Mouse (Mus musculus): ENCODE data around the gene Disc1.
A peak's percentile ranks its signal among the peaks of the same experiment; 100 is the strongest.

Gene Disc1

DNA sequence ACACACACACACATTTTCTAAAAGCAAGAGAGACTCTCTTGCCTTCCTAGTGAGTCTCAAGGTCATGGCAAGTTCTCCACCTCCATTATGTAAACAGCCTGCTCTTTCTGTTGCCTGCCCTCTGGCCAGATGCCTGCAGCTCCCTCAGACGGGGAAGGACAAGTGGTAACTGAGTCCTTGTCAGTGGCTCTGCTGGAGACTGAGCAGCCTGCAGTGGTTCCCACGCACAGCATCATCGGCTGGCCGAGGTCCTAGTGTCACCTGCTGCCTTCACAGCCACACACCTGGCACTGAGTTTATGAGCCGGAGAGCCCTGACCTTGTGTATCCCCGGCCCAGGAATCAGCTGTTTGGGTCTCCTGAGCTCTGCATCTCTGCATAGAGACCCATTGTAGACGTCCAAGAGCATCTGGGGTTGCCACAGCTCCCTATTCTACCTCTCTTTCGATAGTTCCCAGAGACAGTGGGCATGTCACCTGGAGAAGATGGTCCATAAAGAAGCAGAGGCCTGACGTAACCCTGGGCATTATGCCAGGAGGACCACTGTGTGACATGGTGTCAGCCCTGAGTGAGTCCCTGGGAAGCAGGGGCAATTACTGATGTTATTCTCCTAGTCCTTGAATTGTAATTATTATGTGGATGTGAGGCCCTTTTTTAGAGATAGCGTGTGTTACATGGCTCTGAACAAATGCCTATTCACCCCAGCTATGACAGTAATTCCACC, 169.2 kb downstream of the Disc1 start:
- DNase-seq = peak; percentile 21 to 34

DNA sequence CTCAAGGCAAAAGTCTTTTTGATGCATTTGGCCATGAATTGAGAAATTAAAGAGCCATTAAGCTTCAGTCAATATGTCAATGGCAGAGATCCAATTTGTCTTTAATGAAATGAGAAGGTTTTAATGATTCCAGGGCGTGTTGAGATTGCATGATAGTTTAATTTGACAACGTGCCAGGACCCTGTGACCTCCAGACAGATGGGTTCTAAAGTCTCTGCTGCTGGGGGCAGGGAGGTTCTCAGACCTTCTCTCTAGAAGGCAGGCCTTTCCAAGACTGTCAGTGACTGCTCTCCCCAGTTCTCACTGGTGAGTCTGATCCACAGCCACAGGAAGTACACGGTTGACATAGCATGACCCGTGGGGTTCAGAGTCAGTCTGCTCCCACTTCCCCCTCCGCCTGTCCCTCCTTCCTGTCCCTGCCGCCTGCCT, 170.3 kb downstream of the Disc1 start:
- DNase-seq = peak; percentile 14 to 30

DNA sequence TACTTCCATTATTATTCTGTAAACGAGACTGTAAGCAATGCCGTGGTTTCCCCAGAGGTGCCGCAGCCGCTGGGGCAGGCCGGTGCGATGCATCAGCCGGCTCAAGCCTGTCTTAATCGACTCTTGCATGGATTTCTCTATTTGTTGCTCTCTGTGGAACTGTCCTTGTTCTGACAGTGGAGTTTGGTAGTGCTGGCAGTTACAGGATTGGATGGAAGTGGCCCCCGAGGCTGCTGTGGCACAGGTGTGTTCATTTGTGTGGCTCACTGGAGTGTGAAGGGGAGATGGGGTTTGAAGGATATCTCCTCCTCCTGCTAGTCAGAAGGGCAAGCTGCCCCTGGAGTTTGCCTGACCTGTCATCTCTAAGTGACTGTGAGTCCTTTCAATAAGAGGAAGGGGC, 171.3 kb downstream of the Disc1 start:
- no peak for DNase-seq

DNA sequence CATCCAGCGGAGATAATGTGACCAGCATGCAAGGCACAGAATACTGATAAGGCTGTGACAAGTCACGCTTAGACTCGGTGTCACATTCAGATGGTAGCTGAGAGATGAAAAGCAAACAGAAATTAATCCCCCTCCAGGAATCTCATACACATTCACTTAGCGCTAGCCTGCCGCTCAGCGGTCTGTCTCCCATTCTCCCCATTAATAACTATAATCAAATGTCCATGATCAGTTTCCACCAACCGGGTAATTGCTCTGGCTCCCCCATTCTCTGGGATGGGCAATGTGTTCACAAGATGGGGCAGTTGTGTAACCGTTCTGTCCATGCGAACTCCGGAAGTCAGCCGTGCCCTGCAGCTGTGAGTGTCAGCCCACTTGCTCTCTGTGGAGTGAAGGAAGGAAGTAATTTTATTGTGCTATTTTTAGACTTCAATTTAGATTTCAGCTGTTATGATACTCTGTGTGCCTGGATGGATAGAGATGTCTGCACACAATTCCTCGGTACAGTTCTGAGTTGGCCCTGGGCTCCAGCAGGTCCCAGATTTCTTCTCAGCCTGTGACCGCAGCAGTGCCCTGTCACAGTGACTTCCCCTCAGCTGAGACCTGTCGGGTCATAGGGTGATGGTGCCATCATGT, 173.1 kb downstream of the Disc1 start:
- peak; percentile 57 to 58 for DNase-seq

DNA sequence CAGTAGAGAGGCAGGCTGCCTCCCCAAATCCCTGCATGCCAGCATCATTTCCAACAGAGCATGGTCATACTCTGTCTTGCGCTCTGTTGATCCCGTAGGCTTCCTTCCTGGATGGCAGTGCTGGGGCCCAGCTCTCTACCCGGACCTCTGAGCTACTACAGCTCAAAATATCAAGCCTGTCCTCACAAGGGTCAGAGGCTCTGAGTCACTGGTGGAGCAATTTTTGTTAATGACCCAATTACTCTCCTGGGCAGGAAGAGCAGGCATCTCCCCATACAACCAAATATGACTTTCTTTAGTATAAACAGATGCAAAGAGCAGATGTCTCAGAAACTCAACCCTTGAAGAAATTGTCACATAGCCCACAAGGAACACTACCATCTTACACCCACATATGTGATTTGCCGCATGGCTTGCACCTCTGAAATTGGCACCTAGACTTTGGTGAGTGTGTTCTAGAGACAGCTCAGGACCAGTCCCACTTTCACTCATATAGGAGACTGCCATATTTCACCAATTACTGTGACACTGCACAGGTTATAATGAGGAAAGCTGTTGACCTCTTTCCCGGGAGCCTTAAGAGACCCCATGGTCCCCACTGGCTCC, 176.6 kb downstream of the Disc1 start:
- DNase-seq = no peak

DNA sequence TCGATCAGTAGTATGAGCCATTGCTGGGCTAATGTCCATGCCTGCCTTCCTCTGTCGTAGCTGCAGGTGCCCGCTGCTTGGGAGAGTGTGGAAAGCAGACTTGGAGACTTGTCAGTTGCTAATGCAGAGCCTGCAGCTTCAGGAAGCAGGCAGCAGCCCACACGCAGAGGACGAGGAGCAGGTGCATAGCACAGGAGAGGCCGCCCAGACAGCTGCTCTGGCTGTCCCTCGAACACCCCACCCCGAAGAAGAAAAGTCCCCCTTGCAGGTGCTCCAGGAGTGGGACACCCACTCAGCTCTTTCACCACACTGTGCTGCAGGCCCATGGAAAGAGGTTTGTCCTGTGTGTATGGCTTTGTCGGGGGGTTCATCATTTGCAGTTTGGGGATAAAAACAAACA, 178.7 kb downstream of the Disc1 start:
- no peak for DNase-seq

DNA sequence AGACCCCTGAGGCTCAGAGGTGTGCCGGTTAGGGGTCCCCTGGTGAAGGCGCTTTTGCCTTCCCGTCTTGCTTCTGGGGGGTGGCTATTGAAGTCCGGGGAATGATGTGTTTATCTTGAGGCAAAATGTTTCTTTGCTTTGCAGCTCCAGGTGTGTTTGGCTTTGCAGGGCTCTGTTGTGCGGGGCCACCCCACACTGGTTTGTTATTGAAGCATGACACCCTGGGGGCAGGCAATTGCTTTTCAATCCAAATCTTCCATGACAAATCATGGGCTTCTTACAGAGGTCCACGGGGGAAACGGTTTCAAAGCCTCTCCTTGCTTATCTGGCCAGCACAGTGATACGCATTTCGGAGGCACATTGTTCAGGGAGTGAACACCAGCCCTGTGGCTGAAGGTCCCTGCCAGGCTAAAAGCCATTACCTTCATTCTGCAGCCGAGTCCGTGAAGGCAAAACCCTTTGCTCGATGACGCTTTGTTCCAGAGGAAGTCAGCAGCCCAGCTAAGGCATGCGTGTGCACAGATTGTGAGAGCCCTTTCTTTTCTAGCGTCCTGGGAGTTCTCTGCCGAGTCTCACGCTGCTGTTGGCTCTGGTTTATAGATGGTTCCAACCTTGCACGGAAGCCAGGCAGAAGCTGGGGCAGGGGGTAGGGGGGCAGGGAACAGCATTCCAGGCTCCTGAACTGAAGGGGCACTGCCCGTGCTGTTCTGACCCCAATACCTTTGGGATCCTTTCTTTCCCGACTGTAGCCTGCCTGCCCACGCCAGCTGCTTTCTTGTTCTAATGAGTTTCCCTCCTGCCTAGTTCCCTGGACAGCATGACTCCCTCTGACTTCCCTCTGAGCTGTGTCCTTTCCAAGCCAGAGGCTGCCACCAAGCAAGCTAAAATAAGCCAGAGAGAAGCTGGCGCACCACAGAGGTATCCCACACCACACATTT, 182.2 kb downstream of the Disc1 start:
- DNase-seq = no peak

DNA sequence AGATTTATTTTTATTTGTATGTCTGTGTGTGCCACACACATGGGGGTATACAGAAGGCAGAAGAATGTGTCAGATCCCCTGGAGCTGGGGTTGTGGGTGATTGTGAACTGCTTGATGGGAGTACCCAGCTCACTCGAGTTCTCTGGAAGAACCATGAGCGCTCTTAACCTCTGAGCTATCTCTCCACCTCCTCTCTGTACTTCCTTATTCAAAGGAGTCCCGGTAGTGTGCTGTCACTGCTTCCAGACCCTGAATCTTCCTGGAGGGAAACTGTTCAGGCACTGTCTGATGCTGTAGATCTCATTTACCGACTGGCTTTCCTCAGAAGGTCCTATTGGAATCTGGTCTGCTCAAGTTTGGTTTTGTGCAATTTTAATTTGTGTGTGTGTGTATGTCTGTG, 186.8 kb downstream of the Disc1 start:
- no peak for DNase-seq

DNA sequence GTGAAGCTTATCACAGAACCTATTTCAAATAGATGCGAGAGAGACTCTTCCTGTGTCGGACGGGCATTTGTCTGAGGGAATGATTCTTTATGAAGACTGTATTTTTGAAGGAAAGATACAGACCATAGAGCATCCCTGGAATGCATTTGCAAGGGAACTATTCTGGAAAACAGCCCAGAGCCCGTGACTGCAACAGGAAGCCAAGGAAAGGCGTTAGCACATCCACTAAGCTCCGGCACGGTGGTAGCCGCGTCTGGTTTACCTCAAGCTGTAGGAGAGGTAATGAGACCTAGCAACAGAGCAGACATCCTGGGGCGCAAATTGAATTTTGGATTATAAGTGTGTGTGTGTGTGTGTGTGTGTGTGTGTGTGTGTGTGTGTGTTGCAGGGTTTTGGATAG, 188.4 kb downstream of the Disc1 start:
- no peak for DNase-seq

DNA sequence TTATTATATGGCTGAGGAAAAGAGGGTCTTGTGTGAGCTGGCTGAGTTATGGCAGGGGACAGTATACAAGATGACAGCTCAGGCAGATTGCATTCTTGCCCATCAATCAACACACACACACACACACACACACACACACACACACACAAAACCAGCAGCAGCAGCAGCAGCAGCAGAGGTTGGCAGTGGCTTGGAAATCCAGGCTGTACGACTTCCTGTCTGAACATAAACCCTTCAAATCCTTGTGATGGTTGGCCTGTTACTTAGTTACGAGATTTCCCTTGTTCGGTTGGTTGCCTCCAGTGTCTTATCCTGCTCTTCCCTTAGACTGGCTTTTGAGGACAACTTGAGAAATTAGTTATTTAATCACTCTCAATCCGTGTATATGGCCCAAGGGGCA, 188.9 kb downstream of the Disc1 start:
- DNase-seq = no peak

DNA sequence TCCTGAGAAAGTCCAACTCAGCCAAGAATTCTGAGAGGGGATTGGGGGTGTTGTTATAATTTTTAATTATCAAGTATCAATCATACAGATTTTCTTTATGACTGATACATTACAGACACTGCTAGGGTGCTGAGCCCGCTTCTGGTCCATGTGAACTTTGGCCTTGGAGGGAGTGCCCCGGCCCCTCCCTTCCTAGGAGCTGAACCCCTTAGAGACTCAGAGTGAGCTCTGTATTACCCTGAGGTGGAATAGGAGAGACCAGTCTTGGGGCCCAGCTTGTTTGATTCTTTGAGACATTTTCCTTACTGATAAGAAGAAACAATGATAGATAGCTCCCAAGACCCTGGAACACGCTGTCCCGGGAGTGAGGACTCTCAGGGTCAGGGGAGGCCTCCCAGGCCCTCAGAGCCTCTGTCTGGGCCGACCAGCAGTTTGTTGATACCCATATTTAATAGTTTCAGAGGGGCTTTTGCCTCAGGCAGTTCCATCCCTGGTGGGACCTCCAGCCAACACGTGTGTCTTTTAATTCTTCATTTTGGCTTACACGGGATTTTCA, 192.8 kb downstream of the Disc1 start:
- no peak for DNase-seq

DNA sequence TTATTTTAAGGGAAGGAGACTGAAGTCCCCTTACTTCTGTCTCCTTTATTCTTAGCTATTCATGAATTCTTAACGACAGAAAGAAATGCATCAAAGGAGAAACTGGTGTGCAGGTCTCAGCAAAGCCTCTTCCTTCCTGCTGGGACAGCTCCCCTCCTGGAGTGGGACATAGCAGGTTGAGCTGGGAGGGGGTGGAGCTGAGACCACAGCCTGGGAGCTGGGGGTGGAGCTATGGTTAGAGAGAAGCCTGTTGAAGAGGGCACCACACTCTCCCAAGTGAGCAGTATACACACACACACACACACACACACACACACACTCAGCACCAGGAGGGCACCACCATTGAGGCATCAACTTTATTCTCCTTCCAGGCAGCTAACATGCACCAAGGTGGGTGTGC, 193.4 kb downstream of the Disc1 start:
- no peak for DNase-seq

DNA sequence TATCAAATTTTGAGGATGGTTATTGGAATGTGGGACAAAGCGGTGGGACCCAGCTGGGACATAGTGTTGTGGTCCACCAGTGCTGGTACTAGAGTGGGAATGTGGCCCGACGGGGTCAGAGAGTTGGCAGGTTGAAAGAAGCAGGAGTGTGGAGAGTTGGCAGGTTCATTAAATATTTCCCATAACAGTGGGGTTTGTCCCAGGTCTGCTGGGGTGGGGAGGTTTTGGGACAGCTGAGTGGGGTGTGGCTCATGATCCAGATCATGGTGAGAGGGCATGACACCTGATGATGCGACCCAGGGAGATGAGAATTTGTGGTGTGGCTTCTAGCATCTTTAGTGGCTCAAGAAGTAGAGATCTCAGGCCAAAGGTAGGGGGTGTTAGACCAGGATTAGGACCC, 199.0 kb downstream of the Disc1 start:
- DNase-seq = no peak

DNA sequence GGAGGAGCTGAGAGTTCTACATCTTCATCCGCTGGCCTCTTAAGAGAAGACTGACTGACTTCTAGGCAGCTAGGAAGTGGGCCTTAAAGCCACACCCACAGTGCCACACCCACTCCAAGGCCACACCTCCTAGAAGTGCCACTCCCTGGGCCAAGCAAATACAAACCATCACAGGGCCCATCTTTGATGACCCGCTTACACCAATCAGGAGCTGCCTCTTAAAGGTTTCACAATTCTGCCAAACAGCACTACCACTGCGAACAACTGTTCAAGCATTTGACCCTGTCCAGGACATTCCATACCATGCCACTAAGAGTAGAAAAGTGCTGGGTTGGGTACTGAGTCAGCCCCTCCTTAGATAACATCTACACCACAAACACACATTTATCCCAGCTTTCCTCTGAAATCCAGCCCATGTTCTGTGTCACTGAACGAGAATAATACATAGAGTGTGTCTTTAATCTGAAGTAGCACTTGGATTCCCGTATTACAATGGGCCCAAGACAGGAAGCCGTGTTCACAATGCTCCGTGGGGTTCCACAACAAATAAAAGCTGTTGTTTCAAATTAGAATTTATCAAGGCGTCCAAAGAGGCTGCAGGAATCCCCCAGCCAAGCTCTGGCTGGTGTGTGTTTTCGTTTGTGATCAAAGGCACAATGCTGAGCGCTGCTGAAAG, 199.6 kb downstream of the Disc1 start:
- DNase-seq = peak; percentile 72 to 85

DNA sequence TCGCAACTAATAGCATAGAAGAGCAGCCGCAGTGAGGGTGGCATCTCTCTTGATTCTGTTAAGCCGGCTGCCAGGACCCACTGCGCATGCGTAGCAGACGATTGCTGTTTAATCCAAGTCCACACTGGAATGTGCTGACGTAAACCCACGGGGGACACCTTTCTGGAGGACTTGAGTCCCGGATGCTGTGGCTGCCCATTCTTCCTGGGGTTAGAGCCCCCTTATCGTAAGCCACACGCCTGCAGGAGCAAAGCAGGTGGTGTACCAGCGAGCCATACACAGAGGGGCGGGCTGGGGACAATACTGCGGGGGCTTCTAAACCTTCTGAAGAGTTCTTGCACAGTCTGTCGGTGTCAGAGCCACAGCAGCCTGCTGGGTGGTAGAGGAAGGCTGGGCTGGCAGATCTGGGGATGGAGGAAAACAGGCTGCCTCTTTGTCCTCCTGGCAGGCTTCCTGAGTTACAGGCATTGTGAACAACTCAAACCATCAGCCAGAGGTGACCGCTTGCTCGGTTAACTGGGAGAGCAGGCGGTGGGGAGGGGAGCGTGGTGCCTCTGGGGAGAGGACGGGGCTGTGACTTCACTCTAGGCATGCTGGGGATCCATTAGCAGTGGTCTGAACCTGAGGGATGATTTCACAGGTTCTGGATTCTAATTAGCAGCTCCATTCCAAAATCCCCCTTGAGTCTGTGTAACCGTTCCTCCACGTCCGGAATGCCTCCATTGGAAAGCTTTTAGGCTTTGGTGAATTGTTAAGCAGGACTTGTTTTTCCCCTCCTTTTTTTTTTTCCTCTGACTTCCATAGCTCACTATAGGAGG, 200.4 kb downstream of the Disc1 start:
- DNase-seq = peak; percentile 87 to 91

DNA sequence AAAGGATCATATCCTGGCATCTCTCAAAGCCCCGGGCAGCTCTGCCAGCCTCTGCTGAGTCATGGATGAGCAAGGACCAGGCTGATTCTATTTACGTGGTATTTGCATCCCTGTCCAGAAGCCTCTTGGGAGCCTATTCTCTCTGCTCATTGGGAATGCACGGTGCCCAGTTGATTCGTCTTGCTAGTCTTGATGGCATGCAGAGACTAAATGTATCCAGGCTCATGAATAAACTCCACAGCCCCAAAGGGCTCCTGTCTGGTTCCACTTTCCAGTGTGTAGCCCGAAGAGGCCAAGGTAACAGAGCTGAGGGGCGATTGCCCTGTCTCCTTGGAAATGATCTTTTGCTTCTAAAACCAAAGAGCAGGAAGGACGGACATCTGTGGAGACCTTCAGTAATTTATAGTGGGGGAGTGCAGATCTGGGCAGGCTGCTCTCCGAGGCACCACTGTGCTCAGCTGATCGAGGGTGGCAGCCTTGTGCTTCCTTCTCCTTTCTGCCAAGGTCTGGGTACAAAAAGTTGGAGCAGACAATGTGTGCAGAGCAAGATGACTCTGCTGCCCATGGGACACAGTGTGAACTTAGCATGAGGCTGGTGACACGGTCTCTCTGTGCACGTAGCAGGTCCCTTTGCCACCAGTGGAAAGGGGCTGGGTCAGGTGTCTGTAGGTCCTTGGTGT, 201.2 kb downstream of the Disc1 start:
- DNase-seq = peak in 1 of 2 experiments; percentile 13

DNA sequence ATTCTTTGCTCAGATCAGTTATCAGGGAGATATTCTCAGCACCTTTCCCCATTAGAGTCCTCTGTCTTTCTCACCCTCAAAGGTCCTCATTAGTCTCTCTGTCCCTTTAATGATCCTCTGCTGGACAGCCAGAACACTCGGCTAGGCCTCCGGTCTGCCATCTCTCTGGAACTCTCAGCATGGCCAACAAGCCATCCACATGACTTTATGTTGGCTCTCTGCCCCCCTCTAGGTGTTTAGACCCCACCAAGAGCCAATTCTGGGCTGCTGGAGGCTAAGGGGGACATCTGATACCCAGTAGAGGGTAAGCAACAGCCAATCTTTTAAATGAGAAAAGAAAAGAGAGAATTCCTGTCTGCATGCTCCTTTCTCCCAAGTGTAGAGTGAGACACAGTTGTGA, 203.7 kb downstream of the Disc1 start:
- no peak for DNase-seq

DNA sequence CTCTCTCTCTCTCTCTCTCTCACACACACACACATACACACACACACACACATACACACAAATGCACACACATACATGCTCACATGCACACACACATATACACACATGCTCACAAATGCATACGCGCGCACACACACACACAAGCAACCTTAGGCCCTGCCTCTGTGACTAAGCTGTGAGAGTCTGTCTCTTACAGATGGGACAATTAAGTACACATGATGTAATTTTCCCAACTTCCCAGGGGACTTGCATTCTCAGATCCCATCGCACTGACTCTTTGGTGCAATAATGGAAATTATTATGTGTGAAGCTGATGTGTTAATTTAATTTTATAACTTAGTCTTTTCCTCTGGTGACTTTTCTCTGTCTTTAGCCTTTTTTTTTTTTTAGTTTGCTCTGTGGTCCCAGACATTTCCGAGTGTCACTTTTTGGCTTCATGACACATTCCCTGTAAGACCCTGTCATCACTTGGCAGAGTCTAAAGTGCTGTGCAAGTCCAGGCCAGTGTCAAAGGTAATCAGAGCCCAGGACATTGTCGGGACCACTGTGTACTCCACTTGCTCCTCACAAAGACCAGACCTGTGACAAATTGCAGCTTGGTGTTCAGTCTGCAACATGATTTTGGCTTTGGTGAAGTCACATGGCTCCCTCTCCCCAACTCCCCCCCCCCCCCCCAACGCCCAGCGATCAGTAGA, 205.0 kb downstream of the Disc1 start:
- DNase-seq = no peak

DNA sequence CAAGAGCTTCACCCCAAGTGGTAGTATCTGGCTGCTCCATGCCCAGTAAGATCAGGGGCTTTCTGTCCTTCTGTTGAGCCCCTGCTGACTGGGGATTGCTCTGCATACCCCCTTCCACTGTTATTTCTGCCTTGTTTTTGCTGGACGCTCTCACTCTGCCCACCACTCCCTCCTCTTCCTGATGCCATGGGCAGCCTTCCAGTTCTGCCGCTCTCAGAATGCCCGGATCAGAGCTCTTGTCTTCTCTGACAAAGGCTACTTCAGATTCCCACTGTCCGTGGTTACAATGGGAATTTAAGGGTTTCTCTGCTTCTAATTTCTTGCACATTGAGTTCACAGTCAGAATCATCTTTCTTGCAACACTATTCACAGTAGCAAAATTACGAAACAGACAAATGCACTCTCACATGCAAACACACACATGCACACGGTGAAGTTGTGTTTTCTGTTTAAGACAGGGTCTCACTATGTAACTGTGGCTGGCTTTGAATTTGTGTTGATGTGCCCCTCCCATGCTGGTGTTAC, 214.2 kb downstream of the Disc1 start:
- peak in 1 of 2 experiments; percentile 35 for DNase-seq

DNA sequence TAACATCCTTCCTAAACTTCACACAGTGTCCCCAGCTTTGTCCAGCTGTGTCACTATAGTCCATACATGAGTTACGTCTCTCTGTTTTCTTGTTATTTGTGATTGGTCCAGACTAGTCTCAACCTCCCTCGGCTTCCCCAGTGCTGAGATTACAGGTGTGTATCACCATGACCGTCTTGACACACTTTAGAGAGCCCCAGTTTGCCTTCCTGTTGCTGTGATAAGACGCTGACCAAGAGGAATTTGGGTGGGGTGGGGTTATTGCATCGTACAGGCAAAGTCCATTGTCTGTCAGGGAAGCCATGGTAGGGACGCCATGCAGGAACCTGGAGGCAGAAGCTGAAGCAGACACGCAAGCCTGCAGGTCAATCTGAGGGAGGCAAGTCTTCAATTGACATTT, 216.3 kb downstream of the Disc1 start:
- no peak for DNase-seq

Measured in lung, adult 18-20 months (tissue).